Mouse (Mus musculus): ENCODE measurements at regions not wholly inside any gene's neighbourhood (a gene's known extent, or its start where the extent isn't known, plus 50 kb on each side); places are given as distances from the start of the nearest gene placed in this dataset.

DNA sequence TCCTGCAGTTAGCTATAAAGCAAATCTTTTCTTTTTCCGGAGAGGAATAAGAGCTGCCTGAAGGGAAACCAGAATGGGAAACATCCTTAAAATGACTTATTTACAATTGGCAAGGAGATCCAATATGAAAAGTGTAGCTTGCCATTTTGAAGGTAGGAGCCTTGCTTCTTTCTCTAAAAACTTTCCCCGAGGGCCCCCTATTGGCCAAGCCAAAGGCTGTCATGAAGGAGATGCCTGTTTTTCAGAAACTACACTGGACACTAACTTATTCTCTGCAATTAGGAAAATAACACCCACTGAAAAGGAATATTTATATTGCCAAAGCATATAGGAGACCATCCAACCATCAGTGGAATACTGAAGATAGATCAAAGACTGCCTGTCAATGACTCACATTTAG lies 312.8 kb upstream of the Thrb start:
- DNase-seq (ENCODE audit: low spot score in 2 of 2) = no peak

DNA sequence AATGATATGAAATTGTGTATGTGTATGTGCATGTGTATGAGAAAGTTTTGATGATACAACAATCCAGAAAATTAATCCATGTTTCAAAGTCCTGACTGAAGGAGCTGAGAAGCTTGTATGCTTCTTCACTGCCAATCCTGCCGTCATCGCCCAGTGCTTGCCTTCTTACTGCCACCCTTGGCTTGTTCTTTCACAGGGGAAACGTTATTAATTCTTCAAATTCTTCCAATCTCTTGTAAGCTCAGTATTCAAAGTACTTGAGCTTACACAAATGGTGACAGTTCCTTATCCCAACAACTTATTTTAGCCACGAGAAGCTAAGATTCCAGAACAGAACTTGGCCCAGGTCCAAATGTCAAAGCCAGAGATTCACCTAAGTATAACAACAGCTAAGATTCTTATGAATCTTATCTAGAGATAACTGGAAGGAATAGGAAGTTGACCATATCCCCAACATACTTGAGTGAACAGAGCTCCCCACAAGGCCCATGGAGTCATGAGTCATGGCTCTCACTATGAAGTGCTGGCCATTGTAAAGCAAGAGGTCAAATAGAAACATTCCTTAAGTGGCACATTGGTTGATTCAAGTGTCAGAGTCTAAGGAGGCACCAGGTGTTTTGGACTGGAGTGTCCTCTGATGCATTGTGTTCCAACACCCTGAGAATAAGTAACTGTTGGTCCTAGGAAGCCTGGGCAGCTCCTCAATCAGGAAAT lies 307.6 kb upstream of the Thrb start:
- no peak for DNase-seq (ENCODE audit: low spot score in 2 of 2)

DNA sequence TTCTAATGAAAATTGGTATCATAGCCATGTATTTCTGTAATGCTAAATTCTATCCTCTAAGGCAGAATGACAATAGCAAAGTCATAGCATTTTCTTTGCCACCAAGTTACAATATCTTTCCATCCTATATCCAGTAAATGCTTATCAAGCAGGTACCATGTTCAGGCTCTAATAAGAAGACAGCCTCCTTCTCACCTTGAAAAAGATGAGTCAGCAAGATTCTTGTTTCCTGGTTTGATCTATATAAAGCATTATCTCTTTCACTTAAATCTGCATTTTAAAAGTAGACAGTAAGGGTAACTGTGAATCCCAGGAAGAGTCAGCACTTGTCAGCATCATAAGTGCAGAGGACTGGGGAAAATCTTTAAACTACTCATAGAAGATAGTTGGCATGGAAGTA lies 298.2 kb upstream of the Thrb start:
- DNase-seq (ENCODE audit: low spot score in 2 of 2) = no peak

DNA sequence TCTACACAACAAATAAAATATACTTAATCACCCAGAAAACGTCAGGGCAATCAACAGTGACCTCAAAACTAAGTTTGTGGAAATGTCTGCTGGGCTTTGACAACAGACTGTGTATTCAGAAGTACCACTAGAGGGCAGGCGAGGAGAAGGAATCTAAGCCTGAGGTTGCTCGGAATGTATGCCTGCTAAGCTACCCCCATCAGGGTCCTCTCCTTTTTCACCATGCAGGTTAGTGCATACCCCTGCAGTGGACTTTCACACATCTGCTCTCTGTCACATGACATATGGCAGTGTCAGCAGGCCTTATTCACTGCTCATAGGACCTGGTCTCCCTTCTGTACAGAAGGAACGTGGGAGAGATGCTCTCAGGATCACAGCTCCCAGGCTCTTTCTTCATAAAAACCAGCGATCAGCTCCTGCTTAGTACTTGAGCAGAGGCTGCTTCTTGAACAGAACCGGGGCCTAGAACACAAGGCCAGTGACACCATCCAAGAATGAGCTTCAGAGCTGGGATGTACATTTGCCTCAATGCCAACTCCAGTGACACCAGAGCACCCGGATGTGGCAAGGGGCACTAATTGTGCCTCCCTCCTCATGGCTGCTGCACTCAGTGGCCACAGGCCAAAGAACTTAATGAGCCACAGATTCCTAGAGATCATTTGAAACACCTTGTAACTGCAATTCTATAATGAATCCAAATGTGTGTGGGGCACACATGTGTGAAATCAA lies 257.1 kb upstream of the Thrb start:
- DNase-seq (ENCODE audit: low spot score in 2 of 2) = no peak

DNA sequence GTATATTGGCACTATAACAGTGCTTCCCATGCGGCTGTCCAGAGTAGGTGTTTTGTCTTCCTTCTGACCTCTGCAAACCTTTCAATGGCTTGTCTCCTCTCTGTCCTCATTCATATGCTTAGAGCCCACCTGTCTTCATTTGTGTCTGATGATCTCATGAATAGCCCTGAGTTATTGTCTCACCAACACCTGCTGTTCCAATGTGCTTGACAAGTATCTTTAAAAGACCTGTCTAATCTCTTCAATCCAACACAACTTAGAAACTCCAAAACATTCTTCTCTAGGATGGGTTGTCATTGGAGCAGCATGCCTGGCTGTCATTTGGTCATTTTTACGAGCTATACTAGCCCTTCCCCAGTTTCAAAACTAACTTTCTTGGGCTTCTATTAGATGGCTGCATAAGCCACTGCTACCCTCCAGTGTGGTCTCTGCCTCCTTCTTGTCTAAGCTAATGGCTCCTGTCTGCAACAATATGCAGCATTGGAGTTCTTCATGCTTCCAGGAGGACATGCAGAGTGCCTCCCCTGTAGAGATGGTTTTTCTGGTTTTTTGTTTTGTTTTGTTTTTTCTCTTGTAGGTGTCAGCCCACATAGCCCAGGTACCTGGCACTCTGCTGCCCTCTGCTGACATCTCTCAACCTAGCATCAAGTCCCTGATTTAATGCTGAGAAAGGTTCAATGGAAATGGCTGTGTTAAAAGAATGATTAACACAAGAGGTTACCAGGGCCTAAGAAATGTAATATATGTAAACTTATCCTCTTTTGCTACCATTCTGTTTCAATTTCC lies 254.3 kb upstream of the Thrb start:
- peak; percentile 19 to 67 for DNase-seq (ENCODE audit: low spot score in 2 of 2)

DNA sequence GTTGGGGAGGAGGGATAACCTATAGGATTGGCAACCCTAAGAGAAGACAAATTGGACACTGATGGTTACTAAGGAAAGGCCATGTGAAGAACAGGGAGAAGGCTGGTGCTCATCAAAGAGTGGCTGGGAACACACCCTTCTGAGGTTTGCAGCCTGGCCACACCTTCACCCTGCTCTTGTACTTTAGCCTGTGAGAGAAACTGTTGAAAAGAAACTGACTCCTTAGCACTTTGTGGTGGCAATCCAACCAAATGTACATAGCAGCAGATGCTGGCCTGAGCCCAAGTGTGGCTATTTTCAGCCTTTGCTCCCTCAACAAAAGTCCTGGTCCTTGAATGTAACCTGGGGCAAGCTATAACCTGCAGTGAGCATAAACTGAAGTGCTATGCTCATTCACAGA lies 253.2 kb upstream of the Thrb start:
- no peak for DNase-seq (ENCODE audit: low spot score in 2 of 2)

DNA sequence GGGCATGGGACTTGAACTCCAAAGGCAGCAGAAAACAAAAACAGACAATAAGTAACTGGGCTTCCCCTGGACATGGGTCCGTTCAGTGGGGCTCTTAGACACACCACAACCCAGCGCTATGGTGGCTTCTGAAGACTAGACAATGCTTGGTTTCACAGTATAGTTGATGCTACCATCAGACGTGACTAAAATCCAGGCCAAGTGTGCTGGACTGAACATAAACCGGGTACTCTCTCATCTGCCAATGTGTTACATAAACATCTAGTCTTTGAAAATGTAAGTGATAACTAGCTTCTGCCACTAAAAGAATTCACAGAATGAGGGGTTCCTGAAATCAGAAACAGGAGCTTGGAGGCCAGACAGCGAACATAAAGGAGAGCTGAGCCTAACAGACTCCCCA lies 251.7 kb upstream of the Thrb start:
- DNase-seq (ENCODE audit: low spot score in 2 of 2) = no peak

DNA sequence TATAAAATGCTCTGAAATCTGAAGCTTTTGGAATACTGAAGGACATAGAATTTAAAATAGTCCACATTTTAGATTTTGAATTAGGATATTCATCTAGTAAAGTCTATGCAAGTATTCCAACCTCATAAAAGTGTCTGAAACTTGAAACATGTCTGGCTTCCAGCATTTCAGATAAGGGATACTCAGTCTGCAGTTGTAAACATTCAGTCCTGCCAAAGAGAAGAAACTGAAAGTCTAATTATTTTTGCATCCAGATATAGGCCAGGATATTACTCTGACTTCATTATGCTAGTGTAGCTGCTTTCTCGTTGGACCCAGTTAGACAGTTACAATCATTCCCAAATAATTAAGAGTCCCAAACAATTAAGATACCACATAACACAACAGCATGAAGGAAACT lies 251.2 kb upstream of the Thrb start:
- no peak for DNase-seq (ENCODE audit: low spot score in 2 of 2)

DNA sequence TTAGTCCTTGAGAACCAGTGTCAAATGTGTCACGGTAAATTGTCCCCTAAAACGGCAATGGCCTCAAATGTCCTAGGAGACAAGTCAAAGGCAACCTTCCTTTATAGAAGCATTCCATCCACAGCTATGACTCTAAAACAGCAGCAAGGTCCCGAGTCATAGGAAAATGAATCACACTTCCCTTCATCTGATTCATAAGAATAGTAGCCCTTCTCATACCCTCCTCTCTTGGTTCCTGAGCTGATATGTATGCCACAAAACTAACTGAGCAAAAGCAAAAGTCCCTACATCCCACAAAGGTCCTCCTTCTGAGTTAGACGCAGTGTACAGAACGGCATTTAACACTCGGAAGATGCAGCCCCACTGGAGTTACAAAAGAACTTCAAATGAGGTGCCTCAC lies 250.6 kb upstream of the Thrb start:
- DNase-seq (ENCODE audit: low spot score in 2 of 2) = no peak

DNA sequence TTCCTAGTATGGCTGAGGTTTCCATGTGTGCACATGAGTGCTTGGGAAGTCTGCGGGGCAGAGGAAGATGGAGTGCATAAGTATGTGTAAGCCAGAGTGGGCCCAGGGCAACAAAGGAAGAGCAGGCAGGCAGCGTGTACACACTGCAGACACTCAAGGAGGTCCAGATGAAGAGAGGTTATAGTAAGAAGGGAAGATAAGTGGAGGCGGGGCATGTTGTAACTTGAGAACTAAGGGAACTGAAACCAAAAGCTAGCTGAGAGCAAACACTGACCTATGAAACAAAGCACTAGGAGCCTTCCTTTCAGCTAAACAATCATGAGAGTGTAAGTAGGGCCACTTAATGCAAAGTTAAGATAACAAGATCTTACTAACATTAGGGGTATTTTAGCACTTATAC lies 249.3 kb upstream of the Thrb start:
- no peak for DNase-seq (ENCODE audit: low spot score in 2 of 2)

DNA sequence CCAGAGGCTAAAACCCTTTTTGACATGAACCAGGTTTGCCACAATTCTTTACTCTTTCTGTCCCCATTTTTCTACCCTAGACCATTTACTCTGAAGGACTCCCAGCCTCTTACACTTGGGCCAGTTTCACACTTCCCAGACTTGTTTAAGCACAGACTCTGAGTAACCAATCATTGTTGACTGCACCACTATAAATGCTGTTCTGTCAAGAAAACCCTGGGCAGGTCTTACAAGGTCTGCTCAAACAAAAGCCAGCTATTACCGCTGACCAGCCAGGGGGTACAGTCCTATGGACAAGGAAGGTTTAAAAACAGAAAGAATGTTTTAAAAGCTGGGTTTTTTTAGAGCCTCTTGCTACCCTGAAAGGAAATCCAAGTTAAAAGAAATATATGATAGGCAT lies 248.8 kb upstream of the Thrb start:
- no peak for DNase-seq (ENCODE audit: low spot score in 2 of 2)

DNA sequence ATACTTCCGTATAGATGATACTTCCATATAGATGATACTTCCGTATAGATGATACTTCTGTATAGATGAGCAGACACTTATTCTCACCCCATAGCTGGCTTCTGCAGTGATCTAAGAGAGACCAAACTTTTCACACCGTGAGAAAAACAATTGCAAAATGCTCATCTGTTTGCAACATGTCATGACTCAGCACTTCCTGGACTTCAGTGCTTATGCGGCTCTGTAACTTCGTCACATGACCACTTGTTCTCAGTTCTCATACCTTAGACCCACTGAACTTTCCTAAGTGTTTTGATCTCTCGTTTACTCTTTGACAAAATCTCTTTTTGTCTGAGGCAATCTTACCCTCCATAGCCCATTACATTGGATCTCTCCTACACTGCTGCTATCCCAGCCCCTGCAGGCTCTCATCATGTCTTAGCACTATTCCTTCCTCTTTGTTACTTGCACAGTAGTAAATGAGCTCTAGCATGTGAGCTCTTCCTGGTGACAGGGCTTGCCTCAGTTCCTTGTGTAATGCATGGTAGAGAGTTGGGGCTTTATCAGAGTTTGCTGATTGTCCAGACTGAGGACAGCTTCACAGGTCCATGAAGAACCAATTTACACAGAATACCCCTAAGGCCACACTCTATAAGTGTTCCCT lies 245.7 kb upstream of the Thrb start:
- DNase-seq (ENCODE audit: low spot score in 2 of 2) = no peak

DNA sequence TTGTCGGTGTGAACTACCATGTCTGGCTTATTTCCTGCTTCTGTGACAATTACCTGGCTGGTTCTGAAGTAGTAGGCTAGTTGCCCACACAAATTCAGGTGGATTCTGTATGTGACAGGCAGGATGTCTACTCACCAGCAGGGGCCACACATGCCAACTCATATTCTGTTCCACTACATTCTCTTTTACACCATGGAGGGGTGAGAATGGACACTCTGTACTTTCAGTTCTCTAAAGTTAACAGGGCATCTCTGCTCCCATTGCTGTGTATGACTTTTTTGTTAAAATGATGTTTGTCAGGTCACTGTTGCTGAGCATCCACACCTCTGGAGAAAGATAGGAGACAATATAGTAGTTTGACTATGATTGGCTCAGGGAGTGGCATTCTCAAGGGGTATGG lies 232.3 kb upstream of the Thrb start:
- DNase-seq (ENCODE audit: low spot score in 2 of 2) = no peak

DNA sequence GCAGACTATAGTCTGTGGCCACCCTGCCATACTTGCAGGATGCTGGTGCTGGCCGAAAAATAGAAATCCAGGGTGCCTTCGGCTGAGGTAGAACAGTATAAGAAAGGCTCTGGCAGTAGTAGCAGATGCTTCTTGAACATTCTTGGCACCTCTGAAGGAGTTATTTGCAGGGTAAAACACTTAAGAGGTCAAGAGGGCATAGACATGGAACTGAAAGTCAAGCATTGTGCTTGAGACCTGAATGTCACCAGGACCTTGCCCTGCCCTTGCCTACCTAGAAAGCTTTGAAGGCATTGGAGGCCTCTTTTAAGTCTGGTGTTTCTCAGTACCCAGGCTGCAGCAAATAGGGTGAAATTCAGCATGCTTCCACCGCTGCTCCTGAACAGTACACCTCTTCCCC lies 230.9 kb upstream of the Thrb start:
- no peak for DNase-seq (ENCODE audit: low spot score in 2 of 2)

DNA sequence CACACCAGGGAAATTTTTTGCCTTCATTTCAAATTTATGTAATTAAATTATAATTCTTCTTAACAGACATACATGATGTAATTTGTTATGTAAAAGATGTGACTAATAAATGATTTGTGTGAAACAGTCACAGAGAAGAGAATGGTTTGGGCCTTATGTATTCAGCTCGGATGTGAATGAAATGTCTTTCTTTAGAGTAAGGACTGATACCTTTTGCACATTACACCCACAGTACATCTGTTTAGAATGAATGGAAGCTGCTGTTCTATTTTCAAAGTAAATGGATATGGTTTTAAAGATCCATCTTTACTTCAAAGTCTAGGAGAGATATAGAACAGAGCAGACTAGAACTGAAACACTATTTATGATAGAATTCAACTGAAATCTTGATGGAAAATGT lies 226.7 kb upstream of the Thrb start:
- no peak for DNase-seq (ENCODE audit: low spot score in 2 of 2)

DNA sequence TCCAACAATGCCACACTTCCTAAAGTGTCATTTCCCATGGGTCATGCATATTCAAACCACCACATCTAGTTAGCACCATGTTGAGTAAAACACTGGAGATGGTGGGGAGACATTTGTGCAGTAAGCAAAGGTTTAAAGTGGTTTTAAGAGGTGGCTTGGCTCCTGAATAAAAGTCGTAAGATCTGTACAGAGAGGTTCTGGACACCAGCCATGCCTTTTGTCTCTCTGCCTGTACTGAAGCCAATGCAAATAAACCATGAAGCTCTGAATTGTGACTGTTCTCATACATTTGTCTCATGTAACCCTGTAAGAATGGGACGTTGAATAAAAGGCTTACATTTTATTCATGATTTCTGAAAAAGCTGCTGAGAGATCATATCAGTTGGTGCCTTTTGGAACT lies 202.1 kb upstream of the Thrb start:
- no peak for DNase-seq (ENCODE audit: low spot score in 2 of 2)

DNA sequence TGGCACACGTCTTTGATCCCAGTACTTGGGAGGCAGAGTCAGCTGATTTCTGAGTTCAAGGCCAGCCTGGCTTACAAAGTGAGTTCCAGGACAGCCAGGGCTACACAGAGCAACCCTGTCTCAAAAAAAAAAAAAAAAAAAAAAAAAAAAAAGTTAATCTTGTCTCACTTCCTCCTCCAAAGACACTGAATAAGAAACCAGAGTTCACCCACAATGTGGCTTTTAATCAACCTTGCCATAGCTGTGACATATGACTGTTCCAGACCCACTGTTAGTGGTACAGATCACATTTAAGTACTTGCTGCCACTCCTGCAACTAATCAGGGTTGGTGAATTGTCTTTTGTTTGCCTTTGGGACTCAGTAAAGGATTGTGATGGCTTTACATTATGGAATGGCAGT lies 181.1 kb upstream of the Thrb start:
- DNase-seq (ENCODE audit: low spot score in 2 of 2) = no peak

DNA sequence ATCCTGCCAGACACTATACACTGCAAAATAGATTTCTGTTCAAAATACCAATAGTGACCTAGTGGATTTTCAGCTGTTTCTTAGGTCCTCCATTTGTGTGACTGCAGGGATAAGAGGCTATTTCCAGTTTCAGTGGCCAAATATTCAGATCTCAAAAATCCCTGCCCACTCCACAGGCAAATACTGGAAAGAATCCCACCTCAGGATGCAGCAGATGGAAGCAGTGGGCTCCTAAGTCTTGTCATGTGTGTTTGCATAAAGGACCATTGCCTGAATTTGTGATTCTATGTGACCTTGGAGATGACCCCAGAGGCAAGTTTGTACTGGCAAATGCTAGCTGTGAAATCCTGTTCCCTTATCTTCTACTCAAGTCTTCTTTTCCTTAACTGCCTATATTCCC lies 175.2 kb upstream of the Thrb start:
- DNase-seq (ENCODE audit: low spot score in 2 of 2) = no peak

DNA sequence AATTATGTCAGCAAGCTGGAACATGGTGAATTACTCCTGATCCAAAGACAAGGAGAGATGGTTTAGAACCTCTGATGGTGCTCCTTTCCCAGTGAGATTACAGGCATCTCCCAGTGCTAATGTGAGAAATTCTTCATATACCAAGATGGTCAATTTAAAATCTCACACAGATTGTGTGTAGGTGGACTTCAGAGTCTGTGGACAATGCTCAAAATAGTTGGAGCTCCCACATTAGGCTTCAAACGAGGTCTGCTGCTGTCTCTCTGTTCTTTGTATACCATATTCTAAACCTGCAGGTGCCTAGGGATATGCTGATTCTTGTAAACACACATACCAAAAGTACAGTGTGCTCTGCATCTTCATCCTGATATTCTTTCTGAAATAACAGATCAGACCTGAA lies 146.3 kb upstream of the Thrb start:
- DNase-seq (ENCODE audit: low spot score in 2 of 2) = no peak

DNA sequence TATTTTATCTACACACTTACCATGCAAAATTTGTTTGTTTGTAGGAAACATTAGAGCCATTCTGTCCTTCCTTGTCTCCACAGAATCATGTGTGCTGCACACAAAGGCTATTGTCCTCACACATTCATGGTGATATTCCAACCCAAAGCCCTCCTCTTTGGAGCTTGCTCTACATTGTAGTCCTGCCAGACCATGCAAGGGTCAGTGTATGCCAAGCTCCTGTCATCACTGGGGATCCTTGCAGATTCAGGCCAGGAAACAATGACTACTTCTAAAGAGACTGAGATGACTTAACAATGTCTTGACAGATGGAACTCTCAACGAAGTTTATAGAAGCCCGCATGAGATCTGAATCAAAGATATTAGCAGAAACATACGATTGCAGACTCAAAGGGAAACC lies 137.4 kb upstream of the Thrb start:
- no peak for DNase-seq (ENCODE audit: low spot score in 2 of 2)

DNA sequence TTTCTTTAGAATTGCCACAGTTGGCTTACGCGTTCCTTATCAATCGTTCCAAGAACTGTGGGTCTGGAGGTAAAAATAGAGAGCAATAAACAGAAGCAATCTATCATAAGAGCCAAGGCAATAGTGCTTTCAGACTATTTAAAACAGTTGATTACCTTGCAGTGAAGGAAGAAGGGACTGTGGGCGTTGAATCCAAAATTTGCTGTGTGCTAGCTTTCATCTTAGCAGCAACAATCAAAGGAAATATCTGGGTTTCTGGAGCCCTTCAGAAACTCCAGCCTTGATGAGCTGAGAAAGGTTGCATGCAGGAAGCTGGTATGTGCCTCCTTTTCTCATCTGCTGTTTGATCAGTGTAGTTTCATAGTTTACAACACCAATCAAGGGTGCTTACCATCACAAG lies 136.1 kb upstream of the Thrb start:
- no peak for DNase-seq (ENCODE audit: low spot score in 2 of 2)

DNA sequence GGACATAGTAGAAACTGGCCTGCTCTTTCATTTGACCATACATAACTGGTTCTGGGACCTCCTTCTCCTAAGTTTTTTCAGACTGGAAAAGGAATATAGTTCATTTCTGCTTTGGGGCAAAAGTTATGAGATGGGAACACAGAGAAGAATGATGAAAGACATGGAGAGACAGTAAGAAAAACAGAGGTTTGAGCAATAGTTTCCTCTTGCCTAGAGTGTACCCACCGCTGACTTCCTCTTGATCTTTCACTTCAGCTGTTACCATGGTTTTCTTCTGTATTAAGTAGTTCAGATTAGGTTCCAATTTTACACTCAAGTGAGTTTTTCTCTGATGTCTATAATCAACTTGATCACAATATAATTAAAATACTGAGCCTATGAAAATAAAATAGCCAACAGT lies 120.7 kb upstream of the Thrb start:
- no peak for DNase-seq (ENCODE audit: low spot score in 2 of 2)

DNA sequence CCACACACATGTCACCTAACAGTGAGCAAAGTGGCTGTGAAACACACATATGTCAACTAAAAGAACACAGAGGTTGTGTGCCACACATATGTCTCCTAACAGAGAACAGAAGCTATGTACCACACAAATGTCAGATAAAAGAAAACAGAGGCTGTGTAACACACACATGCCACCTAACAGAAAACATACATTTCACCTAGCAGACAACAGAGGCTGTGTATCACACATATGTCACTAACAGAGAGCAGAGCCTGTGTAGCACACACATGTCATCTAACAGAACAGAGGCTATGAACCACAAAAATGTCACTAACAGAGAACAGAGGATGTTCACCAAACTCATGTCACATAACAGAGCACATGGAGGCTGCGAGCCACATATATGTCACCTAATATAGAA lies 103.6 kb upstream of the Thrb start:
- DNase-seq (ENCODE audit: low spot score in 2 of 2) = no peak
